Mouse (Mus musculus) cerebellum, adult 18-20 months (tissue): Measurements from ENCODE around the gene 5730596B20Rik.
A peak's percentile ranks its signal among the peaks of the same experiment; 100 is the strongest.

Source experiments
- DNase-seq, 2 experiments: peaks; one replicate each; pipeline ENCODE4 v3.0.0; 2021

5730596B20Rik gene

DNA sequence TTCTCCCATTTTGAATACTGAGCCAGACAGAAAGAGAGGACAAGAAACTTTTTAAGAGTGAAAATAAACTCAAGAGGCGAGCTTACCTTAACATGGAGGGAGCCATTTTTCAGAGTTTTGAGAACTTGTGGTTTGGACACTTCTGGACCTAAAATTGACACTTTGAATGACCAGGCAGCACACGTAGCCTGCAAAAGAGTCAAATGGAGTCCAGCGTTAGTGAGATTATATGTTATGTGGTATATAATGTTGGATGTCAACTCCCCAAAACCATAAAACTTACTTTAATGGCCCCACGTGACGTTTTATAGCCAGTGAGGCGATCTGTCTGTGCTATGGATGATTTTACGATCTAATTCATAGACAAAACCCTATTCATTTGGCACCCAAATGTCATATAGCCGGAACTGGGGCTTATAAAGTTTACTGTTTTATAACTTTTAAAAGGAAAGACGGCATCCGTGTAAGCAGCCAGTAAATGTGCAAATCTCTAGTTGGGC, 23.5 kb downstream of the 5730596B20Rik start:
- no peak for DNase-seq

- no peak for DNase-seq
Observed at GRCm38 (mm10) chr6:52201269-52201668, 24.0 kb downstream of the 5730596B20Rik start.

DNA sequence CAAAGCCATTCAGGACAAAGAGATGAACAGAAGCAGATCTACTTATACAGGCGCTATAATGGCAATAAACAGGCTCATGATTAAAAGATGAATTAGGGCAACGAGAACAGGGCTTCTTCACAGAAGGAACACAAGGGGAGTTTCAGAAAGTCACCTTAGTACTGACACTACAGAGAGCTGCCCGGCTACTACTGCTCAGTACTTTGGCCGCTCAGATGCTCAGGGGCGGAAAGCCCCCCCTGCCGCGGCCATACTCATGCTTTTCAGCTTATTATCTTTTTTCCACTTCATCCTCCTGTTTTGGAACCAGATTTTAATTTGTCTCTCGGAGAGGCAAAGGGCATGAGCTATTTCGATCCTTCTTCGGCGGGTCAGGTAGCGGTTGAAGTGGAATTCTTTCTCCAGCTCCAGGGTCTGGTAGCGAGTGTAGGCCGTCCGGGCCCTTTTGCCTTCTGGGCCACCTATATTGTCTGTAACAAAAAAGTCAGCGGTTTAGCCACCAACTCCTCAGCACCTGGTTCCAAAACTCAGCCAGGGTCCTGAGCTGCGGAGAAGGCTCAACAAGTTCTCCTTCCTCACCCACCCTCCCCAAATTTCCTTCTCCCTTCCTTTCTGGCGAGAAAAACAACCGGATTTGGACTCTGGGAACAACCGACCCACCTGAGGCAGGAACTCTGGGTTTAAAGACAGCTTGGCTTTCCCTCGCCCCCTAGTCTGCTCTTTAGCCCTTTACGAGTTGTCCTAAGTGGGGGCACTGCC, 25.2 kb downstream of the 5730596B20Rik start:
- no peak for DNase-seq

DNA sequence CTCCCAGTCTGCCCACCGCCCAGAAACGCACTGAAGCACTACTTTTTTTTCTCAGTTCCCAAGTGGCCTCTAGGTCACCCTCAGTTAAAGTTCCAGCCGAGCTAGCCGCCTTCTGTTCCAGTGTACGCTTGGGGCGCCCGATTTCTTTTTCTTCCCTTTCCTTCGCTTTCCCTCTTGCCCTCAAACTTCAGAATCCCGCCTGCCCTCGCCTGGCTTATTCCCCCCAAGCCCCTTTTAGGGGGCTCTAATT, 25.7 kb downstream of the 5730596B20Rik start:
- DNase-seq: no peak

DNA sequence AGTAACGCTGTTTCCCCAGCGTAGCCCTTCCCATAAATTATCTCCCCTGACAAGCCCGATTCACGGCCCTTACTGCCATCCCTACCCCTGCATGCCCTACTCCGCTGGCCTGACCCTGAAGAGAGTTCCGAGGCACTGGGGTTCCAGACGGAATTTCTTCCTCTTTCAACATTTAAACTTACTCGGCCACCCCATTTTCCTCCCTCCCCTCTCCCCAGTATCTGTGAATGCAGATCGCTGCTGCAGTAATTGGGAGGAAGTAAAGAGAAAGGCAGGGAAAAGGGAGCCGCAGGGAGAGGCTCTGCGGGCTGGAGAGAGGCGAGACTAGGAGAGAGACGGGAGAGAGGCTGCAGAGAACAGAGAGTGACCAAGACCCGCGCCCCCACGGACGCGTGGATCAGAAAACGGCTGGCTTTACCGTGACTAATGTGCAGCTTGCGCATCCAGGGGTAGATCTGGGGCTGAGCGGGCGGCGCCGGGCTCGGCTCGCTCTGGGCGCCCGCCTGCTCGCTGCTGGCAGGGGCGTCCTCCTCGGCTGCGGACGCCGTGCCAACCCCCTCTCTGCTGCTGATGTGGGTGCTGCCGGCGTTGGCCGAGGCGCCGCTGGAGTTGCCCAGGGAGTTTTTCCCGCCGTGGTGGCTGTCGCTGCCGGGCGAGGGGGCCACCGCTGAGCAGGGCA, 26.2 kb downstream of the 5730596B20Rik start:
- no peak for DNase-seq

DNA sequence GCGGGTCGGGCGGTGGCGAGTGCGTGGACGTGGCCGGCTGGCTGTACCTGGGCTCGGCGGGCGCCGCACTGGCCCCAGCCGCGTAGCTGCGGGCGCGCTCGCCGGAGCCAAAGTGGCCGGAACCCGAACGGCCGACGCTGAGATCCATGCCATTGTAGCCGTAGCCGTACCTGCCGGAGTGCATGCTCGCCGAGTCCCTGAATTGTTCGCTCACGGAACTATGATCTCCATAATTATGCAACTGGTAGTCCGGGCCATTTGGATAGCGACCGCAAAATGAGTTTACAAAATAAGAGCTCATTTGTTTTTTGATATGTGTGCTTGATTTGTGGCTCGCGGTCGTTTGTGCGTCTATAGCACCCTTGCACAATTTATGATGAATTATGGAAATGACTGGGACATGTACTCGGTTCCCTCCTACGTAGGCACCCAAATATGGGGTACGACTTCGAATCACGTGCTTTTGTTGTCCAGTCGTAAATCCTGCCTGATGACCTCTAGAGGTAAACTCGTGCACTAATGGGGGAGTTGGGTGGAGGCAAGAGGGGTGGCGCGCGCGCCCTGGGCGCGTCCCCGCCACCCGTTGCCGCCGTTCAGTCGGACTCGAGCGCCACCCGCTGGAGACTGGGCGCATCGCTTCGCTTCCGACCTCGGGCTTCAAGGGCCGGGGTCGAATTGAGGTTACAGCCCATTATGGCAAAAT, 26.9 kb downstream of the 5730596B20Rik start, which contains the start of gene Hoxa5:
Gene Hoxa5, minus strand, starts transcription at position 538 of the 703 bp plus-strand sequence.
- DNase-seq: no peak

DNA sequence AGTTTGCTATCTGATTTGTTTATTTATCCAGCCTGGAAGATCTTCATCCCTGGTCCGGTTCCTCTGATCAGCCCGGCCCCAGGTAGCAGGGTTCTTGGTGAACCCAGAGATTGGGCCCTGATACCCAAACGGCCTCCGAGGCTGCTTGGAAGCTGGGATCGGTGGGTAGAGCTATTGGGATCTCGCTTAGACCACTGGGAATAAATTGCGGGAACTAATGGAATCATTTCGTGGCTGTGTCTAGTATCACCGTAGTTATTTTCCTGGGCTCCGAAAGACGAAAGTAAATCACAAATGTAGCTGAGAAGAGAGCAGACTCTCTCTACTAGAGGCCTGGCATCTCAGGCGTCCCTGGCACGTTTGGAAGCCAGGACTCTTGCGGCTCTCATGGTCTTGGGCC, 27.9 kb downstream of the 5730596B20Rik start:
- no peak for DNase-seq

DNA sequence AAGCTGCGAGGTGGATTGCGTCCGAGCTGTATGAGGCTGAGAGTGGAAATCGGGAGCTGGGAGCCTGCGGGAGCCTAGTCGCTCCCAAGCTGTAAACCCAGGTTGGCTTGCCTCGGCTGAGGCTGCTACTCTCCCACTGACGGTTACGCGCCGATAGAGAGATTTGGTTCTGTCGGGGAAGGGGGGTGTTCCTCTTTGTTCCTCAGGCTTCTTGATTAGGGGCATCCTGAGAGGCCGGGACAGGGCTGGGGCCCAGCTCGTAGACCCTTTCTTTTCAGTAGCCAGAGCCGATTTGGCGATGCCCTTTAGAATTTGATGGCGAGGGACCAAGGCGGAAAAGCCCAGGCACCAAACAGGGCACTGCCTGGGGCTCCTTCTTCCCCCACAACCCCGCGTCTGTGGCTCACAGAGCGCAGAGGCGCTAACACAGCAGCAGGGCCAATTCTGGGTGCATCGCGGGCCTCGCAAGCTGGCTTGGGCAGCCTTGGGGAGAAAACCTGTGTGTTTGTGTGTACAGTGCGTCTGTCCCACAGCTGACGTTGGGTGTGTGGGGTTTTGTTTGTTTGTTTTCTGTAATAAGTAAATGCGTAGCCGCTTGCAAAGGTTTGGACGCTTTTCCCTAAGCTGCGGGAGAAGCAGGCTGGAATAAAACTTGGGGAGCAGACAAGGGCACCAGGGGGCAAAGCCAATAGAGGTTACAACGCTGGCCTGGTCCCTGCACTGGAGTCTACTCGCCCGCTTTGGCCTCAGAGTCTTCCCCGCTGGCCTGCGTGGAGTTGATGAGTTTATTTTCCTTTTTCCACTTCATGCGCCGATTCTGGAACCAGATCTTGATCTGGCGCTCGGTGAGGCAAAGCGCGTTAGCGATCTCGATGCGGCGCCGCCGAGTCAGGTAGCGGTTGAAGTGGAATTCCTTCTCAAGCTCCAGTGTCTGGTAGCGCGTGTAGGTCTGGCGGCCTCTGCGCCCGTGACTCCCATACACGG, 28.6 kb downstream of the 5730596B20Rik start:
- no peak for DNase-seq

GRCm38 (mm10) chr6:52206882-52207683, 29.8 kb downstream of the 5730596B20Rik start:
- no peak for DNase-seq

GRCm38 (mm10) chr6:52207684-52207976, 30.3 kb downstream of the 5730596B20Rik start:
- no peak for DNase-seq

DNA sequence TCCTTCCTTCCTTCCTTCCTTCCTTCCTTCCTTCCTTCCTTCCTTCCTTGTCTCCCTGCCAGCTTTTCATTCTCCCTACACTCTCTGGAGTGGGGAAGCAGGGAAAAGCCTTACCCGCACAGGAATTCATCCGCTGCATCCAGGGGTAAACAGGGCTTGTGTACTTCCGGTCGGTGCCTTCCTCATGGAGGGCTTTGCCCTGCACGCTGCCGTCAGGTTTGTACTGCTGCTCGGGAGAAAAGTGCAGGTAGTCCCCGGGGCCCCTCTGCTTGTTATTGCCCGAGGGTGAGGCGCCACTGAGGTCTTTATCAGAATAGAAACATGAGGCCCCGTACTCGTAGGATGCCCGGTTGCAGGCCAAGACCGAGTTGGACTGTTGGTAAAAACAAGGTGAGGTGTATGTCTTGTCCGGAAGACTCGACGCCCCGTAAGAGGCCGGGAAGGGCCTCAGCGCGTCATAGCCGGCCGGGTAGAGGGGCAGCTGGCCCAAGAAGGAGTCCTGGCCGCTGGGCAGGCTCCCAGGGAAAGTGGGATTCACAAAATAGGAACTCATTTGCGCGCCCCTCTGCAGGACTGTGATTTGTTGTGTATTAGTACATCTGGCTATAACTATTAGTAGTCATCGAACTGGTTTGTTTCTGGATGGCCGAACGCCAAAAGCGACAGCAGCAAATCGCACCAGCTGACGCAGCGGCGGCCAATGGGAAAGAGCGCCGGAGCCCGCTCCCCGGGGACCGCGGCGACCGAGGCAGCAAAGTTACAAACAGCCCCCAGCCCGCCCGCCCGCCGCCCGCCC, 31.0 kb downstream of the 5730596B20Rik start, which contains the start of gene Hoxa6:
Gene Hoxa6, minus strand, starts transcription at position 651 of the 796 bp plus-strand sequence.
- no peak for DNase-seq

GRCm38 (mm10) chr6:52208868-52209684, 31.8 kb downstream of the 5730596B20Rik start:
- no peak for DNase-seq

- DNase-seq: no peak
Observed at GRCm38 (mm10) chr6:52209685-52210046, 32.4 kb downstream of the 5730596B20Rik start.

- DNase-seq: peak; percentile 49 to 69
Observed at GRCm38 (mm10) chr6:52211170-52211935, 34.1 kb downstream of the 5730596B20Rik start.

DNA sequence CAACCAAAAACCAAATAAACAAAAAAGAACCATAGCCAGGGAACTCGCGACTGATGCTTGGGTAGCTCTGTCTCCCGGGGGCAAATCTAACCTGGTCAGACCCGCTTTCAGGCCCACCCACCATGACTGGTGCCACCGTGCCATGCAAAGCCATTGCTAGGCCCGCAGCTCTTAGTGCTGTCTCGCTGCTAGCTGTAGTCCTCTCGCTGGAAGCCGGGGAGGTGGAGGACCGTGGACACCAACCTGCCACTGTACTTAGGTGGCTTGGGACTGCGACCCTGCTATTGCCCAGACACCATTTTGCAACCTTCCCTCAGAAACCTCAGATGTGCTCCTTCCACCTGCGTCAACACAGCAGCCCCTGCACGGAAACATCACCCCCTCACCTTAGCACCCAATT, 34.7 kb downstream of the 5730596B20Rik start:
- no peak for DNase-seq

- DNase-seq: no peak
Observed at GRCm38 (mm10) chr6:52212556-52213118, 35.3 kb downstream of the 5730596B20Rik start.

DNA sequence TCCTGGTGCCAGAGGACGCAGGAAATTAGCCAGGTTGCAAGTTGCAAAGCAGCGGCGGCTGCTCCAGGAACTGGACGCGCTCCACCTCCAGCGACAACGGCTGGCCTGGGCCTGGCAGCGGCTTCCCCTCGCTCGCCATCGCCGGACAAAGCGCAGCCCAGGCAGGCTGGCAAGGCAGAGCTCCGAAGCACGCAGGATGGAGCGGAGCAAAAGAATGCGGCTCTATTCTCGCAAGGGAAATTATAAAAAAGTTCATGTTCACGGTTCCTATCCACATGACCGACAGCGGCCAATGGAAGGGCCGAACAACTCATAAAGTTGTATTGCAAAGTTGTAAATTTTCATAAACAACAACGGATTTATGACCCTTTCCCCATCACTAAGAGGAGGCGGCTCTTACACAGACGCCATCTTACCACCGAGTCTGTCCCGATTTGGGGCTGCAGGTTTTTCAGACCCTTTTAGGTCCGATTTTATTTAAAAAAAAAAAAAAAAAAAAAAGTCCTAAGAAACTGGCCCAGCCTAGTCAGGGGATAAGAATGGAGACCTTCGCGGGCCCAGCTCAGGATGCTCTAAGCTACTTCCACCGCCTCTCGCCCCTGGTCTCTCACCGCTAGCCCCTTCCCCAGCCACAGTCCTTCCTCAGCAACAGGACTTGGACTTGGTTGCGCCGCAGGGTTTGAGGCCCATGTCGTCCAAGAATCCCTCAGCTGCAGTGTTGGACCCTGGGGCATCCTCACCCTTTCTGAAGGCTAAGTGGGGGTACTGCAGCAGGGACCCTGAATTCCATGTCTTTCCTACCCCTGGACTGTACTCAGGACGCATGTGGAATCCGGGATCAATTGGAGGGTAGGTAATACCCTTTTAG, 36.1 kb downstream of the 5730596B20Rik start, which contains the start of the genes Hoxa3 and Gm28308:
Gene Hoxa3, minus strand, starts transcription at position 218 of the 868 bp plus-strand sequence.
Gene Gm28308, minus strand, starts transcription at position 221 of the 868 bp plus-strand sequence.
- DNase-seq: no peak

DNA sequence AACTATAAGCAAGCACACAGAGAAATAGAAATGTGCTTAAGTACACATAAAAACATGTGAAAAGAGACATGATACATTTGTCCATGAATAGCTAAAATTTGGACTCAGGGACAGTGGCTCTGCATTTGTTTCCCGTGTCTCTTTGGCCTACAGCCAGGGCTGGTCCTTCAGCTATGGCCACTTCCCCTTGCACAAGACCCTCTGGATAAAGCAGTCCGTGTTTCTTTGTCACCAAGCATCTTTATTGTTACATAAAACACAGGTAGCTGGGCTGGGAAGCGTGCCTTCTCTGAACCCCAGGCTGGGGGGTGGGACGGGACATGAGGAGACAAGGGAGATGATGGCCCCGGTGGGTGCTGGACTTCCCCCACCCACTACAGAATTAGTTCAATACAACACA, 37.0 kb downstream of the 5730596B20Rik start:
- no peak for DNase-seq
